Mouse (Mus musculus) myocyte (in vitro differentiated cells): ENCODE data around the gene Luzp1. TPM values are rescaled to one million over a fixed set of nuclear protein-coding genes. Genes with fewer than 3 reads are reported as not detected.

ENCODE experiments used
- H3K27me3 ChIP-seq: one replicate; pipeline ENCODE4 v1.6.1; 2011; ENCODE audit not compliant: control insufficient read depth, insufficient read depth, insufficient read length
- H3K36me3 ChIP-seq: one replicate; pipeline ENCODE4 v1.6.1; 2011; ENCODE audit not compliant: control insufficient read depth, insufficient read depth
- H3K4me2 ChIP-seq: one replicate; pipeline ENCODE4 v1.6.1; 2011; ENCODE audit warnings: low read depth, control low read depth
- H3K4me3 ChIP-seq: one replicate; pipeline ENCODE4 v1.5.1; 2011; ENCODE audit warnings: mild to moderate bottlenecking, control low read depth, moderate library complexity
- H3K79me2 ChIP-seq: one replicate; pipeline ENCODE4 v1.6.1; 2011; ENCODE audit not compliant: control insufficient read depth, insufficient read depth
- H3ac ChIP-seq: one replicate; pipeline ENCODE4 v1.6.1; 2011; ENCODE audit not compliant: control insufficient read depth, insufficient read length
- CEBPB ChIP-seq: IDR thresholded peaks from 2 replicates; pipeline ENCODE4 v1.6.1; 2011; ENCODE audit warnings: mild to moderate bottlenecking, moderate library complexity; ENCODE audit not compliant: poor library complexity, insufficient read depth, severe bottlenecking
- E2F4 ChIP-seq: IDR thresholded peaks from one replicate; pipeline ENCODE4 v1.6.1; 2011; ENCODE audit warnings: mild to moderate bottlenecking, control low read depth, moderate library complexity; ENCODE audit not compliant: insufficient read depth
- MAX ChIP-seq: IDR thresholded peaks from one replicate; pipeline ENCODE4 v1.6.1; 2011; ENCODE audit warnings: low read depth, mild to moderate bottlenecking, control low read depth
- MYOD1 ChIP-seq, 3 experiments: IDR thresholded peaks; one replicate each; pipeline ENCODE4 v1.6.1; 2011; ENCODE audit warnings: control low read depth in 2 of 3, low read depth in 2 of 3, mild to moderate bottlenecking in 2 of 3, moderate library complexity in 1 of 3; ENCODE audit not compliant: insufficient read length in 2 of 3, control insufficient read depth in 1 of 3
- MYOG ChIP-seq, 3 experiments: IDR thresholded peaks; one replicate each; pipeline ENCODE4 v1.6.1; 2011; ENCODE audit warnings: control low read depth in 2 of 3, low read depth in 2 of 3, mild to moderate bottlenecking in 2 of 3; ENCODE audit not compliant: insufficient read length in 2 of 3, control insufficient read depth in 1 of 3, insufficient read depth in 1 of 3
- POLR2A ChIP-seq: IDR thresholded peaks from one replicate; pipeline ENCODE4 v1.6.1; 2011; ENCODE audit warnings: low read depth, mild to moderate bottlenecking, control low read depth, moderate library complexity; ENCODE audit not compliant: insufficient read length
- POLR2AphosphoS2 ChIP-seq: IDR thresholded peaks from one replicate; pipeline ENCODE4 v1.6.1; 2011; ENCODE audit warnings: low read depth, control low read depth; ENCODE audit not compliant: insufficient read length
- REST ChIP-seq: IDR thresholded peaks from one replicate; pipeline ENCODE4 v1.6.1; 2011; ENCODE audit warnings: mild to moderate bottlenecking, control low read depth, moderate library complexity; ENCODE audit not compliant: insufficient read depth, insufficient read length
- SRF ChIP-seq: IDR thresholded peaks from one replicate; pipeline ENCODE4 v1.6.1; 2011; ENCODE audit warnings: low read depth; ENCODE audit not compliant: control insufficient read depth, insufficient read length
- TCF12 ChIP-seq: IDR thresholded peaks from one replicate; pipeline ENCODE4 v1.6.1; 2011; ENCODE audit warnings: mild to moderate bottlenecking, control low read depth; ENCODE audit not compliant: poor library complexity, insufficient read depth, severe bottlenecking
- TCF3 ChIP-seq: IDR thresholded peaks from one replicate; pipeline ENCODE4 v1.6.1; 2011; ENCODE audit warnings: low read depth, control low read depth; ENCODE audit not compliant: insufficient read length
- USF1 ChIP-seq: IDR thresholded peaks from one replicate; pipeline ENCODE4 v1.6.1; 2011; ENCODE audit warnings: low read depth, mild to moderate bottlenecking, control low read depth, moderate library complexity
- polyA plus RNA-seq: library from polyadenylated mRNA; unstranded; fragments of >200 nt; fragmentation: generic; extraction: Trizol; gene quantifications from one replicate; pipeline ENCODE4 v1.2.1, GENCODE M21; 2012; ENCODE audit warnings: missing spikeins

Luzp1 gene
- polyA plus RNA-seq, 1 experiment, result 12.5 TPM

- Histone ChIP-seq H3K4me3 (no peak overlapping the region), H3ac (no peak overlapping the region), H3K27me3 (no peaks in the 10 kb centered on the region), H3K4me2 (peak overlapping the region; percentile 61), H3K79me2 (peaks cover 8% of the 10 kb centered on the region), H3K36me3 (no peaks in the 10 kb centered on the region)
- TF ChIP-seq USF1, result no peak
- TF ChIP-seq MYOG (IDR thresholded peaks at IDR 0.05; ENCODE audit: control insufficient read depth in 1 of 3, insufficient read depth in 1 of 3, insufficient read length in 2 of 3, low read depth in 2 of 3), result peak in 1 of 3 experiments; percentile 73
- TF ChIP-seq POLR2AphosphoS2, result no peak
- no peak for TF ChIP-seq CEBPB
- no peak for TF ChIP-seq TCF3
- TF ChIP-seq MAX, result no peak
- TF ChIP-seq E2F4, result no peak
- TF ChIP-seq MYOD1 (IDR thresholded peaks at IDR 0.05; ENCODE audit: control insufficient read depth in 1 of 3, insufficient read length in 2 of 3, low read depth in 2 of 3), result peak in 2 of 3 experiments; percentile 64 to 70
- TF ChIP-seq REST, result no peak
These were observed 3.3 kb upstream of the Luzp1 start for GRCm38 (mm10) chr4:136466226-136466625.

GRCm38 (mm10) chr4:136468553-136469327 is 821 bp upstream of the Luzp1 start:
- no peaks in the 10 kb centered on the region for H3K36me3 ChIP-seq
- peak overlapping the region; percentile 49 for H3K4me3 ChIP-seq
- peak overlapping the region; percentile 69 for H3K4me2 ChIP-seq
- H3ac ChIP-seq, result no peak overlapping the region
- no peaks in the 10 kb centered on the region for H3K27me3 ChIP-seq
- TF ChIP-seq E2F4, result no peak
- TF ChIP-seq MYOG (IDR thresholded peaks at IDR 0.05; ENCODE audit: control insufficient read depth in 1 of 3, insufficient read depth in 1 of 3, insufficient read length in 2 of 3, low read depth in 2 of 3), result no peak
- TF ChIP-seq MAX, result no peak
- no peak for TF ChIP-seq TCF3
- TF ChIP-seq SRF, result no peak
- no peak for TF ChIP-seq POLR2A
- TF ChIP-seq TCF12, result no peak
- no peak for TF ChIP-seq CEBPB
- TF ChIP-seq REST, result no peak
- no peak for TF ChIP-seq POLR2AphosphoS2
- no peak for TF ChIP-seq MYOD1 (IDR thresholded peaks at IDR 0.05; ENCODE audit: control insufficient read depth in 1 of 3, insufficient read length in 2 of 3, low read depth in 2 of 3)
- TF ChIP-seq USF1, result no peak
- peaks cover 34% of the 10 kb centered on the region for H3K79me2 ChIP-seq

GRCm38 (mm10) chr4:136469941-136470346 is 383 bp downstream of the Luzp1 start:
- Histone ChIP-seq H3K4me2 (no peak overlapping the region), H3K4me3 (peak overlapping the region; percentile 49), H3K79me2 (peaks cover 46% of the 10 kb centered on the region), H3ac (peak overlapping the region; percentile 75), H3K36me3 (no peaks in the 10 kb centered on the region), H3K27me3 (no peaks in the 10 kb centered on the region)
- TF ChIP-seq E2F4 (no peak), TCF12 (no peak), MYOG (IDR thresholded peaks at IDR 0.05; ENCODE audit: control insufficient read depth in 1 of 3, insufficient read depth in 1 of 3, insufficient read length in 2 of 3, low read depth in 2 of 3) (peak in 1 of 3 experiments; percentile 12), MYOD1 (IDR thresholded peaks at IDR 0.05; ENCODE audit: control insufficient read depth in 1 of 3, insufficient read length in 2 of 3, low read depth in 2 of 3) (peak in 1 of 3 experiments; percentile 29)

GRCm38 (mm10) chr4:136470347-136471071 is 948 bp downstream of the Luzp1 start:
- Histone ChIP-seq H3K79me2 (peaks cover 51% of the 10 kb centered on the region), H3K27me3 (no peaks in the 10 kb centered on the region), H3ac (peak overlapping the region; percentile 75), H3K4me2 (peak overlapping the region; percentile 95), H3K36me3 (no peaks in the 10 kb centered on the region), H3K4me3 (peak overlapping the region; percentile 49)
- TF ChIP-seq POLR2AphosphoS2, result no peak
- TF ChIP-seq USF1, result no peak
- TF ChIP-seq MYOD1 (IDR thresholded peaks at IDR 0.05; ENCODE audit: control insufficient read depth in 1 of 3, insufficient read length in 2 of 3, low read depth in 2 of 3), result no peak
- TF ChIP-seq E2F4, result no peak
- TF ChIP-seq MYOG (IDR thresholded peaks at IDR 0.05; ENCODE audit: control insufficient read depth in 1 of 3, insufficient read depth in 1 of 3, insufficient read length in 2 of 3, low read depth in 2 of 3), result no peak
- no peak for TF ChIP-seq SRF
- TF ChIP-seq CEBPB, result no peak
- TF ChIP-seq POLR2A, result no peak
- no peak for TF ChIP-seq TCF3
- no peak for TF ChIP-seq MAX
- TF ChIP-seq REST, result no peak

- H3K4me2 ChIP-seq, result no peak overlapping the region
- H3ac ChIP-seq, result no peak overlapping the region
- H3K27me3 ChIP-seq, result no peaks in the 10 kb centered on the region
- TF ChIP-seq MYOG (IDR thresholded peaks at IDR 0.05; ENCODE audit: control insufficient read depth in 1 of 3, insufficient read depth in 1 of 3, insufficient read length in 2 of 3, low read depth in 2 of 3), result no peak
- no peak for TF ChIP-seq TCF12
- TF ChIP-seq MYOD1 (IDR thresholded peaks at IDR 0.05; ENCODE audit: control insufficient read depth in 1 of 3, insufficient read length in 2 of 3, low read depth in 2 of 3), result no peak
- no peak for TF ChIP-seq REST
- H3K36me3 ChIP-seq, result no peaks in the 10 kb centered on the region
- peaks cover 100% of the 10 kb centered on the region for H3K79me2 ChIP-seq
- no peak overlapping the region for H3K4me3 ChIP-seq
These were observed 7.1 kb downstream of the Luzp1 start for GRCm38 (mm10) chr4:136476692-136477091.
